Mouse (Mus musculus): ENCODE results near the gene Prrc2c. TPM values are rescaled to one million over a fixed set of nuclear protein-coding genes. Genes with fewer than 3 reads are reported as not detected.

Gene Prrc2c
- polyA plus RNA-seq, 1 experiment from 2014 or later: 163 TPM

DNA sequence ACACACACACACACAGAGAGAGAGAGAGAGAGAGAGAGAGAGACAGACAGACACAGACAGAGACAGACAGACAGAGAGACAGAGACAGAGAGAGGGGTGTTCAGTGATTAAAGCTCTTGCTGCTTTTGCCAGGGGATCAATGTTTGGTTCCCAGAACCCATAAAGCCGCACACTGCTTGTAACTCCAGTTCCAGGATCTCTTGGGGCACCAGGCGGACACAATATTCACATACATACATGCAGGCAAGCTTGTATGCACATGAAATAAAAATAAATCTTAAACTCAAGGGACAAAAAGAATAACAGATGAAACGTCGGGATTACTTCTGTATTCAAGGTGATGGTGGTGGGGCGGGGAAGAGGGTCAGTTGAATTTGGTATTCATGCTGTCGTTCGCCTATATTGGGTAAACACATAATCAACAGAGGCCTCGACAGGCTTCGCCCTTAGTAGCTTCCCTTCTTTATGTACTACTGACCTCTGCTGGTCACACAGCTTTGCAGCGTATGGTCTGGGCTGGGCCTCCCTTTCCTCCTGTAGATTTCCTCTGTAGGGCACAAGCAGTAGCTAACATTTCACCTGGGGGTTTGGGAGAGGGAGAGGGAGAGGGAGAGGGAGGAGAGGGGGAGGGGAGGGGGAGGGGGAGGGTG, 75.4 kb downstream of the Prrc2c start:
- H3K9ac ChIP-seq: peak overlapping the region; percentile 33; the same call in 1 of the 2 replicates

GRCm38 (mm10) chr1:162660276-162660860, 80.0 kb downstream of the Prrc2c start:
- Histone ChIP-seq H3K9ac (no peak overlapping the region), H3K27me3 (no peaks in the 10 kb centered on the region), H3K27ac (no peak overlapping the region), H3K36me3 (no peaks in the 10 kb centered on the region), H3K4me1 (0 out of 2 replicates have a peak, but pooled peaks cover 4% of the 10 kb centered on the region), H3K4me2 (replicated peaks) (no peak overlapping the region), H3K9me3 (replicated peaks) (no peaks in the 10 kb centered on the region), H3K4me3 (no peak overlapping the region)
- no peak for ATAC-seq (ENCODE audit: low FRiP score)
- WGBS: 90% methylated on average over 11 of the region's 11 CpGs

More for the DNA sequence above, 75.4 kb downstream of the Prrc2c start:
- Histone ChIP-seq H3K9me3 (replicated peaks) (no peaks in the 10 kb centered on the region), H3K4me2 (replicated peaks) (peak overlapping the region; percentile 46), H3K4me3 (peak overlapping the region; percentile 15), H3K27ac (no peak overlapping the region), H3K4me1 (peaks cover 8% of the 10 kb centered on the region), H3K36me3 (0 out of 2 replicates have a peak, but pooled peaks cover 2% of the 10 kb centered on the region), H3K27me3 (no peaks in the 10 kb centered on the region)
- 14% methylated on average over 10 of the region's 10 CpGs for WGBS
- ATAC-seq (ENCODE audit: low FRiP score): peak; percentile 97

DNA sequence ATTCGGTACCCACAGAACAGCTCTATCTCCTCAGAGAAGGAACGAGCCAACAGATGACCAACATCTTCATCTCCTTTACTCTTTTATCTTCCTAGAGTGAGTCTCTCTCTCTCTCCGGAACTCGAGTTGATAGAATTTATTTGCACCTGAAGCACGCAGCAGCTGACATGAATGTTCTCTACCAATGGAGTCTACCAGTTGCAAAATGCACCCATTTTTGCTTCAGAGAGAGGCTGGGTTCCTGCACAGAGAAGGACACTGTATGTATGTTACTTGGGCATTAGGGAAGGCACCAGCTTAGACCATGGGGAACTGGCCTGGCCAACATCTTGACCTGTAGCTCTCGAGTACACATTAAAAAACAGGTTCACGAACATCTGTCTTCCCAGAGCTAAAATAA, 82.2 kb downstream of the Prrc2c start, which contains the start of gene Myocos:
Myocos (minus strand) TSS at position 101 of the 400 bp plus-strand sequence.
- no peak within 1 kb of the TSS for H3K4me3 ChIP-seq
- WGBS: 91% methylated on average over 7 of the region's 7 CpGs
- H3K9ac ChIP-seq: no peak within 1 kb of the TSS

GRCm38 (mm10) chr1:162648416-162648815, 91.9 kb downstream of the Prrc2c start:
- Histone ChIP-seq H3K9me3 (replicated peaks) (no peaks in the 10 kb centered on the region), H3K4me3 (no peak overlapping the region), H3K27ac (no peak overlapping the region), H3K36me3 (no peaks in the 10 kb centered on the region), H3K27me3 (no peaks in the 10 kb centered on the region), H3K4me1 (no peaks in the 10 kb centered on the region), H3K4me2 (replicated peaks) (no peak overlapping the region), H3K9ac (no peak overlapping the region)
- WGBS: 93% methylated on average over 14 of the region's 14 CpGs
- no peak for ATAC-seq (ENCODE audit: low FRiP score)

More for the DNA sequence above, 82.2 kb downstream of the Prrc2c start, which contains the start of gene Myocos:
- H3K27ac ChIP-seq: no peak within 1 kb of the TSS
- no peak for ATAC-seq (ENCODE audit: low FRiP score)
- H3K36me3 ChIP-seq: no peaks in the 10 kb centered on the region
- H3K9me3 ChIP-seq (replicated peaks): no peaks in the 10 kb centered on the region
- H3K4me2 ChIP-seq (replicated peaks): no peak within 1 kb of the TSS
- no peaks in the 10 kb centered on the region for H3K27me3 ChIP-seq
- H3K4me1 ChIP-seq: no peaks in the 10 kb centered on the region

DNA sequence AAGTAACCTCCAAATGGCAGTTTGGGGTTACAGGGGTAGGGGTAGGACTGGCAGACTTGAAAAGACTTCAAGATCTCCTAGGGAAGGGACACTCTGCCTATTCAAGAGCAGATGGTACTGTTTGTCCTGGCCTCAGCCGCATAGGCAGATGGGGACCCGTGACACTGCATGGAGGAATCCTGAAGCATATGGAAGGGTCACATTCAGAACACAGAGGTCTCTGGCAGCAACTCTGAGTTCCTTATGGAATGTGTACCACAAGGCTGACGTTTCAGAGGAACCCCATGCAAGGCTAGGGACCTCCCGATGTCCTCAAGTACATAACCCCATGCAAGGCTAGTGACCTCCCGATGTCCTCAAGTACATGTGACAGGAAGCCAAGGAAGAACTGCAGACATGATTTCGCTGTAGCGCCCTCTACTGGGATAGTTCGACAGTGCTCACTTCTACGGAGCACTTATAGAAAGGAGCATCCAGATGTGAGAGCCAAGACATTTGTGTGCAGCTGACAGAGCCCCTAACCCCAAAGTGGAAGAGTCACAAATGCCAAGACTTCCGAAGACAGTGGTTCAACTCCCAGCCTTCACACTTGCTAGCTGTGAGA, 94.2 kb downstream of the Prrc2c start:
- H3K4me3 ChIP-seq: no peak overlapping the region
- no peak for ATAC-seq (ENCODE audit: low FRiP score)
- no peaks in the 10 kb centered on the region for H3K9me3 ChIP-seq (replicated peaks)
- WGBS: 77% methylated on average over 10 of the region's 10 CpGs
- H3K27ac ChIP-seq: no peak overlapping the region
- H3K4me2 ChIP-seq (replicated peaks): no peak overlapping the region
- H3K4me1 ChIP-seq: 0 out of 2 replicates have a peak, but pooled peaks cover 2% of the 10 kb centered on the region
- no peaks in the 10 kb centered on the region for H3K27me3 ChIP-seq
- H3K36me3 ChIP-seq: no peaks in the 10 kb centered on the region
- no peak overlapping the region for H3K9ac ChIP-seq

- 0 out of 2 replicates have a peak, but pooled peaks cover 2% of the 10 kb centered on the region for H3K4me1 ChIP-seq
- H3K27ac ChIP-seq: no peak overlapping the region
- H3K9ac ChIP-seq: no peak overlapping the region
- 55% methylated on average over 4 of the region's 4 CpGs for WGBS
- no peak for ATAC-seq (ENCODE audit: low FRiP score)
- H3K27me3 ChIP-seq: no peaks in the 10 kb centered on the region
- H3K9me3 ChIP-seq (replicated peaks): no peaks in the 10 kb centered on the region
- no peak overlapping the region for H3K4me2 ChIP-seq (replicated peaks)
- H3K4me3 ChIP-seq: no peak overlapping the region
- H3K36me3 ChIP-seq: no peaks in the 10 kb centered on the region
These were observed 96.6 kb downstream of the Prrc2c start for GRCm38 (mm10) chr1:162643752-162644151.

- 0 out of 2 replicates have a peak, but pooled peaks cover 2% of the 10 kb centered on the region for H3K4me1 ChIP-seq
- H3K27ac ChIP-seq: no peak overlapping the region
- H3K9me3 ChIP-seq (replicated peaks): no peaks in the 10 kb centered on the region
- 0 out of 2 replicates have a peak, but pooled peaks have one; percentile 4 for ATAC-seq (ENCODE audit: low FRiP score)
- H3K36me3 ChIP-seq: no peaks in the 10 kb centered on the region
- WGBS: 82% methylated on average over 3 of the region's 3 CpGs
- H3K4me3 ChIP-seq: no peak overlapping the region
- H3K4me2 ChIP-seq (replicated peaks): no peak overlapping the region
- no peak overlapping the region for H3K9ac ChIP-seq
- no peaks in the 10 kb centered on the region for H3K27me3 ChIP-seq
These were observed 97.8 kb downstream of the Prrc2c start for GRCm38 (mm10) chr1:162642591-162642990.

DNA sequence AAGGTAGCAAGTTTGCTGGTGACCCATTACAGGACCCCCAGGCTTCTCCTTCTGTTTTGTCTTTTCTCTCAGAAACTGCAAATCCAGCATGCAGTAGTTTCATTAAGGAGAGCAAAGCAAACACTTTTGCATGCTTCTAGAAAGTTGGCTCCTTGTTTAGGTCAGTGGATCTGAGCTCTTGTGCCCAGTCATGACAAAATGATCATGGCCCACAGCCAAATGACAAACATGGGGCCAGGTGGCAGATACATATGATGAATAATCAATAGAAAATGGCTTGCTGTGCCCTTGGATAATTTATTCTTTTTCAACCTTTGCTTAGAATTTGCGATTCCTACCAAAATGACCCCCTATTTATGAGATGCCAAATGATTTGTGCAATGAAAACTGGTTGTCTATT, 100.5 kb downstream of the Prrc2c start:
- no peaks in the 10 kb centered on the region for H3K27me3 ChIP-seq
- H3K4me2 ChIP-seq (replicated peaks): no peak overlapping the region
- no peak overlapping the region for H3K9ac ChIP-seq
- H3K4me1 ChIP-seq: 0 out of 2 replicates have a peak, but pooled peaks cover 2% of the 10 kb centered on the region
- WGBS: 96% methylated on average over 1 of the region's 1 CpGs
- H3K36me3 ChIP-seq: no peaks in the 10 kb centered on the region
- ATAC-seq (ENCODE audit: low FRiP score): no peak
- no peak overlapping the region for H3K27ac ChIP-seq
- H3K9me3 ChIP-seq (replicated peaks): no peaks in the 10 kb centered on the region
- H3K4me3 ChIP-seq: no peak overlapping the region

GRCm38 (mm10) chr1:162639051-162639750, 101.2 kb downstream of the Prrc2c start, which contains the start of gene Myoc:
Gene Myoc (plus strand): TSS chr1:162639155.
- 0 out of 2 replicates have a peak, but pooled peaks cover 2% of the 10 kb centered on the region for H3K4me1 ChIP-seq
- WGBS: 85% methylated on average over 10 of the region's 10 CpGs
- no peak within 1 kb of the TSS for H3K4me2 ChIP-seq (replicated peaks)
- no peak within 1 kb of the TSS for H3K4me3 ChIP-seq
- H3K9ac ChIP-seq: no peak within 1 kb of the TSS
- no peaks in the 10 kb centered on the region for H3K27me3 ChIP-seq
- H3K36me3 ChIP-seq: no peaks in the 10 kb centered on the region
- ATAC-seq (ENCODE audit: low FRiP score): no peak
- no peak within 1 kb of the TSS for H3K27ac ChIP-seq
- no peaks in the 10 kb centered on the region for H3K9me3 ChIP-seq (replicated peaks)

GRCm38 (mm10) chr1:162638535-162638934, 101.8 kb downstream of the Prrc2c start:
- 90% methylated on average over 4 of the region's 4 CpGs for WGBS
- no peak overlapping the region for H3K4me3 ChIP-seq
- ATAC-seq (ENCODE audit: low FRiP score): no peak
- no peak overlapping the region for H3K4me2 ChIP-seq (replicated peaks)
- no peaks in the 10 kb centered on the region for H3K27me3 ChIP-seq
- H3K9me3 ChIP-seq (replicated peaks): no peaks in the 10 kb centered on the region
- no peak overlapping the region for H3K27ac ChIP-seq
- H3K9ac ChIP-seq: no peak overlapping the region
- 0 out of 2 replicates have a peak, but pooled peaks cover 2% of the 10 kb centered on the region for H3K4me1 ChIP-seq
- H3K36me3 ChIP-seq: no peaks in the 10 kb centered on the region

DNA sequence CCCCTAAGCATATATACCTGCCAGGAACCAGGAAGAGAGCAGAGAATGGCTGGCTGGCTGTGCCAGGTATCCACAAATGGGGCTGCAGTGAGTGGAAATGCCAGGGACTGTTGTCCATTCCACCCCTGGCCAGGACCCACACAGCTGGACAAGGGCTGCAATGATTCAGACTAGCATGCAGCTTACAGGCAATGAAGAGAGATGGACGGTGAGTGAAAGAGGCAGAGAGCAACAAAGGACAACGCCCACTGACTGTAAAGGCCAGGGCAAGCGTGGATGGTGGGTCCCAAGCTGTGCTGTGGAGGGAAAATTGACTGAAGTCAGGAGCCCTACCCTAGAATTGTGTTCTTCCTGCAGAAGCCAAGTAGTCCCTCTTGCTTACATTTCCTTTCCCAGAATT, 103.8 kb downstream of the Prrc2c start:
- no peaks in the 10 kb centered on the region for H3K4me1 ChIP-seq

More for the DNA sequence above, 103.8 kb downstream of the Prrc2c start:
- WGBS: 65% methylated on average over 3 of the region's 3 CpGs
- ATAC-seq (ENCODE audit: low FRiP score): no peak
- H3K9me3 ChIP-seq (replicated peaks): no peaks in the 10 kb centered on the region
- H3K27ac ChIP-seq: no peak overlapping the region
- H3K36me3 ChIP-seq: no peaks in the 10 kb centered on the region
- no peak overlapping the region for H3K9ac ChIP-seq
- H3K4me2 ChIP-seq (replicated peaks): no peak overlapping the region
- no peaks in the 10 kb centered on the region for H3K27me3 ChIP-seq
- H3K4me3 ChIP-seq: no peak overlapping the region
